Mouse (Mus musculus) G1E (cell line): ENCODE measurements at regions not wholly inside any gene's neighbourhood (a gene's known extent, or its start where the extent isn't known, plus 50 kb on each side); places are given as distances from the start of the nearest gene placed in this dataset.
"Not testable (repeated sequence)": the region's sequence is repeated elsewhere in the genome, so short reads cannot be mapped to it uniquely, and the experiment has no call there.

Experiments
- ATAC-seq: 2 replicates; pipeline ENCODE4 v1.8.0; 2016; ENCODE audit warnings: mild to moderate bottlenecking; ENCODE audit not compliant: insufficient number of reproducible peaks, poor library complexity, low FRiP score, severe bottlenecking; ENCODE audit errors: extremely low read depth
- DNase-seq: peaks from one replicate; pipeline ENCODE4 v3.0.0; 2012; ENCODE audit warnings: low spot score
- H3K27me3 ChIP-seq: 2 replicates; pipeline ENCODE4 v1.6.1; 2012; ENCODE audit warnings: mild to moderate bottlenecking, low read length, inconsistent platforms; ENCODE audit not compliant: insufficient read depth
- H3K36me3 ChIP-seq: replicated peaks from 2 replicates; pipeline ENCODE3; 2012; ENCODE audit warnings: mild to moderate bottlenecking, inconsistent platforms
- H3K4me1 ChIP-seq: 2 replicates; pipeline ENCODE4 v1.6.1; 2012; ENCODE audit warnings: low read depth, low read length, inconsistent platforms, mixed read lengths; ENCODE audit not compliant: insufficient read depth
- H3K4me3 ChIP-seq: 2 replicates; pipeline ENCODE4 v1.5.1; 2012; ENCODE audit warnings: low read depth, mild to moderate bottlenecking, inconsistent platforms, low read length, moderate library complexity, mixed read lengths
- H3K9me3 ChIP-seq: replicated peaks from 2 replicates; pipeline ENCODE4 v1.6.1; 2012; ENCODE audit warnings: inconsistent platforms

GRCm38 (mm10) chrX:4899187-4899586 lies 52.7 kb upstream of the Btbd35f27 start:
- not testable (repeated sequence) for H3K4me1 ChIP-seq, H3K36me3 ChIP-seq, DNase-seq, H3K9me3 ChIP-seq, H3K4me3 ChIP-seq, H3K27me3 ChIP-seq
- ATAC-seq, result peak; percentile 98
